Mouse (Mus musculus) kidney, adult 8-10 months (tissue): ENCODE measurements at regions not wholly inside any gene's neighbourhood (a gene's known extent, or its start where the extent isn't known, plus 50 kb on each side); places are given as distances from the start of the nearest gene placed in this dataset.
A peak's percentile ranks its signal among the peaks of the same experiment; 100 is the strongest.

Source experiments
- DNase-seq, 2 experiments: peaks; one replicate each; pipeline ENCODE4 v3.0.0; 2022

- DNase-seq: no peak
Measured at GRCm38 (mm10) chr8:38723254-38723653, 1729.8 kb downstream of the AI429214 start.

GRCm38 (mm10) chr8:38725257-38725656, 1731.9 kb downstream of the AI429214 start:
- no peak for DNase-seq

- no peak for DNase-seq
Measured at GRCm38 (mm10) chr8:38747134-38747533, 1753.7 kb downstream of the AI429214 start.

GRCm38 (mm10) chr8:38766626-38767226, 1773.3 kb downstream of the AI429214 start:
- no peak for DNase-seq

- DNase-seq: no peak
Measured at GRCm38 (mm10) chr8:38812482-38812881, 1819.1 kb downstream of the AI429214 start.

- DNase-seq: peak in 1 of 2 experiments; percentile 8
Measured at GRCm38 (mm10) chr8:38818163-38818562, 1824.8 kb downstream of the AI429214 start.

- DNase-seq: no peak
Measured at GRCm38 (mm10) chr8:38861436-38861835, 1813.4 kb upstream of the Adam24 start.

GRCm38 (mm10) chr8:38867370-38867769, 1807.5 kb upstream of the Adam24 start:
- no peak for DNase-seq
